Mouse (Mus musculus): Measurements from ENCODE around the gene G3bp1. TPM values are rescaled to one million over a fixed set of nuclear protein-coding genes. Genes with fewer than 3 reads are reported as not detected.

Gene G3bp1
- total and polyA plus RNA-seq, 3 experiments: 22.0 to 41.3 (median 40.0) TPM

GRCm38 (mm10) chr11:55459850-55460558, 9.5 kb upstream of the G3bp1 start:
- Histone ChIP-seq H3K27me3 (ENCODE audit: control insufficient read depth, insufficient read depth, low read length) (no peaks in the 10 kb centered on the region), H3K79me2 (replicated peaks; ENCODE audit: control insufficient read depth, insufficient read depth, low read length) (0 out of 2 replicates have a peak, but pooled peaks cover 2% of the 10 kb centered on the region), H3K4me3 (peak overlapping the region; percentile 82), H3K9ac (ENCODE audit: low read depth, low read length) (peak overlapping the region; percentile 88), H3K27ac (peak overlapping the region; percentile 92), H3K36me3 (ENCODE audit: control insufficient read depth, insufficient read depth, low read length) (peaks cover 7% of the 10 kb centered on the region), H3K4me1 (ENCODE audit: control insufficient read depth, insufficient read depth, low read length) (peaks cover 9% of the 10 kb centered on the region)
- intact Hi-C loops (cut with DNase I): loop anchor here (5.0 to 10.0 kb wide), 2 partner anchors 365 to 1023 kb away; partner anchors contain the start of genes Fnip1 and Gm2a
- peak in 1 of 2 experiments; percentile 18 for DNase-seq
- no peak for TF ChIP-seq POLR2A (IDR thresholded peaks at IDR 0.05; ENCODE audit: insufficient read depth, low read depth, low read length)
- TF ChIP-seq EP300 (IDR thresholded peaks at IDR 0.05; ENCODE audit: insufficient read depth, low read depth, low read length): no peak
- TF ChIP-seq CTCF (IDR thresholded peaks at IDR 0.05): no peak
- 18% methylated on average over 3 of the region's 3 CpGs for WGBS

- TF ChIP-seq CTCF (IDR thresholded peaks at IDR 0.05) (peak; percentile 53), POLR2A (IDR thresholded peaks at IDR 0.05; ENCODE audit: insufficient read depth, low read depth, low read length) (no peak)
- H3K27ac ChIP-seq: peak overlapping the region; percentile 92
- H3K36me3 ChIP-seq (ENCODE audit: control insufficient read depth, insufficient read depth, low read length): peaks cover 7% of the 10 kb centered on the region
- WGBS: 1% methylated on average over 17 of the region's 17 CpGs
- peak overlapping the region; percentile 82 for H3K4me3 ChIP-seq
- 0 out of 2 replicates have a peak, but pooled peaks cover 2% of the 10 kb centered on the region for H3K79me2 ChIP-seq (replicated peaks; ENCODE audit: control insufficient read depth, insufficient read depth, low read length)
- H3K27me3 ChIP-seq (ENCODE audit: control insufficient read depth, insufficient read depth, low read length): no peaks in the 10 kb centered on the region
- intact Hi-C loops (cut with DNase I): loop anchor here (5.0 kb wide), 1 partner anchor 1023 kb away; the partner anchor contains the start of gene Fnip1
- H3K4me1 ChIP-seq (ENCODE audit: control insufficient read depth, insufficient read depth, low read length): peaks cover 8% of the 10 kb centered on the region
- DNase-seq: no peak
- H3K9ac ChIP-seq (ENCODE audit: low read depth, low read length): peak overlapping the region; percentile 88
These were observed 8.9 kb upstream of the G3bp1 start for GRCm38 (mm10) chr11:55460559-55461018.

GRCm38 (mm10) chr11:55461019-55461645, 8.4 kb upstream of the G3bp1 start, which contains the start of gene Atox1:
Gene Atox1, minus strand, starts transcription at chr11:55461239.
- peak; percentile 97 to 98 for DNase-seq
- H3K4me1 ChIP-seq (ENCODE audit: control insufficient read depth, insufficient read depth, low read length): peaks cover 8% of the 10 kb centered on the region
- H3K79me2 ChIP-seq (replicated peaks; ENCODE audit: control insufficient read depth, insufficient read depth, low read length): 0 out of 2 replicates have a peak, but pooled peaks cover 2% of the 10 kb centered on the region
- 1% methylated on average over 36 of the region's 36 CpGs for WGBS
- TF ChIP-seq CTCF (IDR thresholded peaks at IDR 0.05): no peak
- peak; percentile 92 for TF ChIP-seq POLR2A (IDR thresholded peaks at IDR 0.05; ENCODE audit: insufficient read depth, low read depth, low read length)
- peak; percentile 61 for TF ChIP-seq EP300 (IDR thresholded peaks at IDR 0.05; ENCODE audit: insufficient read depth, low read depth, low read length)
- H3K27me3 ChIP-seq (ENCODE audit: control insufficient read depth, insufficient read depth, low read length): no peaks in the 10 kb centered on the region
- peaks cover 7% of the 10 kb centered on the region for H3K36me3 ChIP-seq (ENCODE audit: control insufficient read depth, insufficient read depth, low read length)
- peak within 1 kb of the TSS; percentile 88 for H3K9ac ChIP-seq (ENCODE audit: low read depth, low read length)
- intact Hi-C loops (cut with DNase I): loop anchor here (5.0 kb wide), 1 partner anchor 1024 kb away; the partner anchor contains the start of gene Fnip1
- peak within 1 kb of the TSS; percentile 82 for H3K4me3 ChIP-seq
- H3K27ac ChIP-seq: peak within 1 kb of the TSS; percentile 92

GRCm38 (mm10) chr11:55462149-55462548, 7.3 kb upstream of the G3bp1 start:
- TF ChIP-seq EP300 (IDR thresholded peaks at IDR 0.05; ENCODE audit: insufficient read depth, low read depth, low read length) (no peak), CTCF (IDR thresholded peaks at IDR 0.05) (no peak)
- no peak overlapping the region for H3K4me3 ChIP-seq
- H3K27me3 ChIP-seq (ENCODE audit: control insufficient read depth, insufficient read depth, low read length): no peaks in the 10 kb centered on the region
- DNase-seq: no peak
- H3K4me1 ChIP-seq (ENCODE audit: control insufficient read depth, insufficient read depth, low read length): peaks cover 8% of the 10 kb centered on the region
- H3K36me3 ChIP-seq (ENCODE audit: control insufficient read depth, insufficient read depth, low read length): peaks cover 7% of the 10 kb centered on the region
- intact Hi-C loops (cut with DNase I): loop anchor here (5.0 kb wide), 1 partner anchor 1025 kb away; the partner anchor contains the start of gene Fnip1
- no peak overlapping the region for H3K9ac ChIP-seq (ENCODE audit: low read depth, low read length)
- H3K79me2 ChIP-seq (replicated peaks; ENCODE audit: control insufficient read depth, insufficient read depth, low read length): 0 out of 2 replicates have a peak, but pooled peaks cover 2% of the 10 kb centered on the region
- WGBS: 96% methylated on average over 9 of the region's 9 CpGs
- no peak overlapping the region for H3K27ac ChIP-seq

GRCm38 (mm10) chr11:55464707-55465106, 4.8 kb upstream of the G3bp1 start:
- H3K4me1 ChIP-seq (ENCODE audit: control insufficient read depth, insufficient read depth, low read length): peaks cover 9% of the 10 kb centered on the region
- no peak overlapping the region for H3K4me3 ChIP-seq
- H3K36me3 ChIP-seq (ENCODE audit: control insufficient read depth, insufficient read depth, low read length): peaks cover 2% of the 10 kb centered on the region
- WGBS: 84% methylated on average over 10 of the region's 10 CpGs
- TF ChIP-seq EP300 (IDR thresholded peaks at IDR 0.05; ENCODE audit: insufficient read depth, low read depth, low read length) (no peak), POLR2A (IDR thresholded peaks at IDR 0.05; ENCODE audit: insufficient read depth, low read depth, low read length) (no peak), CTCF (IDR thresholded peaks at IDR 0.05) (no peak)
- H3K79me2 ChIP-seq (replicated peaks; ENCODE audit: control insufficient read depth, insufficient read depth, low read length): no peaks in the 10 kb centered on the region
- no peak overlapping the region for H3K27ac ChIP-seq
- intact Hi-C loops (cut with DNase I): loop anchor here (5.0 kb wide), 1 partner anchor 1027 kb away; the partner anchor contains the start of gene Fnip1
- H3K27me3 ChIP-seq (ENCODE audit: control insufficient read depth, insufficient read depth, low read length): no peaks in the 10 kb centered on the region
- no peak for DNase-seq
- H3K9ac ChIP-seq (ENCODE audit: low read depth, low read length): no peak overlapping the region
